Comparison of ENCODE assay signal across 8 mouse cellular contexts in genomic region chr13:107100116-107100515, GRCm38 (mm10).
DNase-seq lines count a peak whose midpoint lies in the region; ATAC-seq lines count a peak whose summit lies in the region.

No protein-coding gene starts in this region.

- no peak overlapping the region for H3K9ac ChIP-seq in heart, embryonic 11.5 days (ENCODE audit: low read depth, low read length)

- intact Hi-C loops in gastrocnemius, postnatal 36 days (cut with DNase I): loop anchor here (10.0 kb wide), 1 partner anchor 165 kb away; the partner anchor contains the start of gene Ipo11

- no peak overlapping the region for H3K4me3 ChIP-seq in heart, embryonic 11.5 days (ENCODE audit: low read depth, low read length)
- peak overlapping the region; percentile 64 for H3K4me3 ChIP-seq in erythroblast, embryonic 14.5 days (replicated peaks)

- no peaks in the 10 kb centered on the region for H3K27me3 ChIP-seq in heart, embryonic 11.5 days (ENCODE audit: control insufficient read depth, insufficient read depth, low read length)
- H3K27me3 ChIP-seq in erythroblast, embryonic 14.5 days (ENCODE audit: control insufficient read depth): peaks cover 5% of the 10 kb centered on the region; the same call in 1 of the 2 replicates

- no peaks in the 10 kb centered on the region for H3K9me3 ChIP-seq in heart, embryonic 11.5 days (replicated peaks; ENCODE audit: control insufficient read depth, low read length)
- peaks cover 2% of the 10 kb centered on the region for H3K9me3 ChIP-seq in erythroblast, embryonic 14.5 days (ENCODE audit: control insufficient read depth, low read length)

- H3K36me3 ChIP-seq in heart, embryonic 11.5 days (ENCODE audit: control insufficient read depth, insufficient read depth, low read length): no peaks in the 10 kb centered on the region
- peaks cover 57% of the 10 kb centered on the region for H3K36me3 ChIP-seq in erythroblast, embryonic 14.5 days (ENCODE audit: control insufficient read depth)

- 0 out of 2 replicates have a peak, but pooled peaks cover 10% of the 10 kb centered on the region for H3K4me1 ChIP-seq in heart, embryonic 11.5 days (ENCODE audit: control insufficient read depth, insufficient read depth, low read length)
- H3K4me1 ChIP-seq in erythroblast, embryonic 14.5 days (ENCODE audit: control insufficient read depth): peaks cover 80% of the 10 kb centered on the region

- H3K27ac ChIP-seq in heart, embryonic 11.5 days (ENCODE audit: low read depth, low read length): peak overlapping the region; percentile 67

- WGBS in heart, embryonic 11.5 days (ENCODE audit: insufficient replicate concordance): 65% methylated on average over 3 of the region's 3 CpGs

- no peak overlapping the region; the same call in 1 of the 2 replicates for H3K4me2 ChIP-seq in heart, embryonic 11.5 days

- DNase-seq in heart, adult 18-20 months: no peak
- DNase-seq in thymus, postnatal 0 days (ENCODE audit: low spot score): peak; percentile 50
- DNase-seq in thymus, postnatal 10 days (ENCODE audit: low spot score in 2 of 2): no peak
- DNase-seq in layer of hippocampus, postnatal 36 days: no peak
- DNase-seq in gastrocnemius, postnatal 36 days: no peak

- ATAC-seq in heart, embryonic 11.5 days (replicated peaks; ENCODE audit: insufficient number of reproducible peaks, low FRiP score, low TSS enrichment): no peak
- no peak for ATAC-seq in monocyte, adult 5-6 weeks (replicated peaks; ENCODE audit: insufficient number of reproducible peaks, low FRiP score, low TSS enrichment, poor library complexity, severe bottlenecking)
